Mouse (Mus musculus) midbrain, embryonic 13.5 days (tissue): ENCODE measurements at regions not wholly inside any gene's neighbourhood (a gene's known extent, or its start where the extent isn't known, plus 50 kb on each side); places are given as distances from the start of the nearest gene placed in this dataset.

Experiments
- ATAC-seq: fragments of 200-750 bp; cut with Nextera tagmentation; 2 replicates; pipeline ENCODE4 v1.8.0; 2017; ENCODE audit warnings: mild to moderate bottlenecking, moderate TSS enrichment, moderate library complexity
- H3K27ac ChIP-seq: fragments of 300-500 bp; sonication (generic); 2 replicates; pipeline ENCODE4 v1.5.1; 2015; ENCODE audit warnings: inconsistent platforms, mild to moderate bottlenecking, moderate library complexity
- H3K27me3 ChIP-seq: fragments of 300-500 bp; sonication (generic); 2 replicates; pipeline ENCODE4 v1.6.1; 2015; ENCODE audit warnings: mild to moderate bottlenecking, inconsistent platforms
- H3K36me3 ChIP-seq: fragments of 300-500 bp; sonication (generic); 2 replicates; pipeline ENCODE4 v1.6.1; 2015; ENCODE audit warnings: mild to moderate bottlenecking, inconsistent platforms
- H3K4me1 ChIP-seq: fragments of 300-500 bp; sonication (generic); replicated peaks from 2 replicates; pipeline ENCODE4 v1.6.1; 2015; ENCODE audit warnings: inconsistent platforms
- H3K4me2 ChIP-seq: fragments of 300-500 bp; sonication (generic); replicated peaks from 2 replicates; pipeline ENCODE4 v1.6.1; 2015; ENCODE audit warnings: moderate library complexity, mild to moderate bottlenecking, inconsistent platforms
- H3K4me3 ChIP-seq: fragments of 300-500 bp; sonication (generic); replicated peaks from 2 replicates; pipeline ENCODE4 v1.5.1; 2015; ENCODE audit warnings: mild to moderate bottlenecking, inconsistent platforms
- H3K9ac ChIP-seq: fragments of 300-500 bp; sonication (generic); replicated peaks from 2 replicates; pipeline ENCODE4 v1.6.1; 2015; ENCODE audit warnings: mild to moderate bottlenecking, inconsistent platforms
- H3K9me3 ChIP-seq: fragments of 300-500 bp; sonication (generic); 2 replicates; pipeline ENCODE4 v1.6.1; 2016; ENCODE audit warnings: mild to moderate bottlenecking, inconsistent platforms
- WGBS: fragments of 180-500 bp; shearing (Covaris S2); methylation state at CpG from one replicate; pipeline ENCODE4 v1.1.7; 2015; 5-methylcytosine and 5-hydroxymethylcytosine counted together

- no peaks in the 10 kb centered on the region for H3K36me3 ChIP-seq
- no peak overlapping the region for H3K9ac ChIP-seq
- H3K4me3 ChIP-seq: no peak overlapping the region
- WGBS: 76% methylated on average over 3 of the region's 3 CpGs
- peaks cover 8% of the 10 kb centered on the region for H3K4me1 ChIP-seq
- no peak for ATAC-seq
- no peaks in the 10 kb centered on the region for H3K27me3 ChIP-seq
- H3K27ac ChIP-seq: no peak overlapping the region
- no peaks in the 10 kb centered on the region for H3K9me3 ChIP-seq
- H3K4me2 ChIP-seq: no peak overlapping the region
These were observed 147.6 kb downstream of the Ttc8 start for GRCm38 (mm10) chr12:99067962-99068361.

- no peak overlapping the region for H3K9ac ChIP-seq
- H3K36me3 ChIP-seq: no peaks in the 10 kb centered on the region
- no peaks in the 10 kb centered on the region for H3K9me3 ChIP-seq
- H3K4me3 ChIP-seq: no peak overlapping the region
- no peaks in the 10 kb centered on the region for H3K27me3 ChIP-seq
- 91% methylated on average over 5 of the region's 5 CpGs for WGBS
- peaks cover 8% of the 10 kb centered on the region for H3K4me1 ChIP-seq
- no peak for ATAC-seq
- H3K27ac ChIP-seq: no peak overlapping the region
- no peak overlapping the region for H3K4me2 ChIP-seq
These were observed 153.4 kb downstream of the Ttc8 start for GRCm38 (mm10) chr12:99073766-99074165.

- Histone ChIP-seq H3K9ac (no peak overlapping the region), H3K36me3 (no peaks in the 10 kb centered on the region), H3K4me3 (no peak overlapping the region), H3K27ac (no peak overlapping the region), H3K27me3 (no peaks in the 10 kb centered on the region), H3K4me1 (peaks cover 4% of the 10 kb centered on the region), H3K4me2 (no peak overlapping the region), H3K9me3 (no peaks in the 10 kb centered on the region)
- WGBS: 71% methylated on average over 3 of the region's 3 CpGs
- ATAC-seq: no peak
These were observed 157.0 kb downstream of the Ttc8 start for GRCm38 (mm10) chr12:99077366-99077765.

- Histone ChIP-seq H3K4me3 (no peak overlapping the region), H3K27ac (no peak overlapping the region), H3K4me1 (peaks cover 20% of the 10 kb centered on the region), H3K9ac (no peak overlapping the region), H3K4me2 (no peak overlapping the region), H3K9me3 (no peaks in the 10 kb centered on the region), H3K27me3 (no peaks in the 10 kb centered on the region), H3K36me3 (no peaks in the 10 kb centered on the region)
- ATAC-seq: no peak
- WGBS: 97% methylated on average over 1 of the region's 1 CpGs
These were observed 159.5 kb downstream of the Ttc8 start for GRCm38 (mm10) chr12:99079873-99080272.

GRCm38 (mm10) chr12:99083616-99084015 is 163.2 kb downstream of the Ttc8 start:
- H3K4me2 ChIP-seq: peak overlapping the region; percentile 19
- ATAC-seq: peak; percentile 44
- H3K27ac ChIP-seq: peak overlapping the region; percentile 22; the same call in 1 of the 2 replicates

GRCm38 (mm10) chr12:99084144-99084543 is 163.8 kb downstream of the Ttc8 start:
- peak overlapping the region; percentile 22; the same call in 1 of the 2 replicates for H3K27ac ChIP-seq
- peaks cover 47% of the 10 kb centered on the region for H3K4me1 ChIP-seq
- H3K9ac ChIP-seq: no peak overlapping the region
- no peaks in the 10 kb centered on the region for H3K36me3 ChIP-seq
- H3K4me2 ChIP-seq: peak overlapping the region; percentile 19
- H3K27me3 ChIP-seq: no peaks in the 10 kb centered on the region
- H3K9me3 ChIP-seq: no peaks in the 10 kb centered on the region
- under 1% methylated on average over 18 of the region's 18 CpGs for WGBS
- ATAC-seq: peak; percentile 90
- no peak overlapping the region for H3K4me3 ChIP-seq

More at GRCm38 (mm10) chr12:99083616-99084015, 163.2 kb downstream of the Ttc8 start:
- H3K36me3 ChIP-seq: no peaks in the 10 kb centered on the region
- H3K4me3 ChIP-seq: no peak overlapping the region
- WGBS: 36% methylated on average over 11 of the region's 11 CpGs
- no peak overlapping the region for H3K9ac ChIP-seq
- no peaks in the 10 kb centered on the region for H3K9me3 ChIP-seq
- H3K27me3 ChIP-seq: no peaks in the 10 kb centered on the region
- H3K4me1 ChIP-seq: peaks cover 46% of the 10 kb centered on the region

- 6% methylated on average over 8 of the region's 8 CpGs for WGBS
- Histone ChIP-seq H3K9ac (0 out of 2 replicates have a peak overlapping the region, but pooled peaks have one; percentile 15), H3K4me2 (peak overlapping the region; percentile 35), H3K27me3 (no peaks in the 10 kb centered on the region), H3K36me3 (no peaks in the 10 kb centered on the region), H3K27ac (peak overlapping the region; percentile 84), H3K4me1 (peaks cover 47% of the 10 kb centered on the region), H3K4me3 (no peak overlapping the region), H3K9me3 (no peaks in the 10 kb centered on the region)
- peak; percentile 80 for ATAC-seq
These were observed 166.9 kb downstream of the Ttc8 start for GRCm38 (mm10) chr12:99087286-99087685.

- H3K4me3 ChIP-seq: no peak overlapping the region
- H3K9me3 ChIP-seq: no peaks in the 10 kb centered on the region
- no peak for ATAC-seq
- H3K9ac ChIP-seq: no peak overlapping the region
- WGBS: 62% methylated on average over 4 of the region's 4 CpGs
- H3K36me3 ChIP-seq: no peaks in the 10 kb centered on the region
- H3K27ac ChIP-seq: no peak overlapping the region
- H3K27me3 ChIP-seq: no peaks in the 10 kb centered on the region
- H3K4me2 ChIP-seq: no peak overlapping the region
- H3K4me1 ChIP-seq: peaks cover 20% of the 10 kb centered on the region
These were observed 171.4 kb downstream of the Ttc8 start for GRCm38 (mm10) chr12:99091770-99092169.

- H3K27me3 ChIP-seq: no peaks in the 10 kb centered on the region
- no peak overlapping the region for H3K9ac ChIP-seq
- H3K4me2 ChIP-seq: no peak overlapping the region
- no peaks in the 10 kb centered on the region for H3K36me3 ChIP-seq
- ATAC-seq: no peak
- no peak overlapping the region for H3K4me3 ChIP-seq
- no peak overlapping the region for H3K27ac ChIP-seq
- no peaks in the 10 kb centered on the region for H3K9me3 ChIP-seq
- 87% methylated on average over 3 of the region's 3 CpGs for WGBS
- peaks cover 9% of the 10 kb centered on the region for H3K4me1 ChIP-seq
These were observed 172.8 kb downstream of the Ttc8 start for GRCm38 (mm10) chr12:99093151-99093550.

- no peaks in the 10 kb centered on the region for H3K9me3 ChIP-seq
- H3K4me1 ChIP-seq: 0 out of 2 replicates have a peak, but pooled peaks cover 3% of the 10 kb centered on the region
- H3K36me3 ChIP-seq: no peaks in the 10 kb centered on the region
- WGBS: 83% methylated on average over 6 of the region's 6 CpGs
- H3K27me3 ChIP-seq: no peaks in the 10 kb centered on the region
- H3K4me3 ChIP-seq: no peak overlapping the region
- no peak for ATAC-seq
- H3K9ac ChIP-seq: no peak overlapping the region
- H3K27ac ChIP-seq: no peak overlapping the region
- no peak overlapping the region for H3K4me2 ChIP-seq
These were observed 173.6 kb downstream of the Ttc8 start for GRCm38 (mm10) chr12:99093989-99094388.

- no peaks in the 10 kb centered on the region for H3K9me3 ChIP-seq
- H3K4me1 ChIP-seq: 0 out of 2 replicates have a peak, but pooled peaks cover 3% of the 10 kb centered on the region
- no peaks in the 10 kb centered on the region for H3K36me3 ChIP-seq
- no peak overlapping the region for H3K4me2 ChIP-seq
- ATAC-seq: peak; percentile 95
- no peak overlapping the region for H3K4me3 ChIP-seq
- no peak overlapping the region; the same call in 1 of the 2 replicates for H3K27ac ChIP-seq
- 40% methylated on average over 14 of the region's 14 CpGs for WGBS
- no peaks in the 10 kb centered on the region for H3K27me3 ChIP-seq
- H3K9ac ChIP-seq: no peak overlapping the region
These were observed 176.7 kb downstream of the Ttc8 start for GRCm38 (mm10) chr12:99096930-99097617.

- WGBS: 93% methylated on average over 17 of the region's 17 CpGs
- no peaks in the 10 kb centered on the region for H3K27me3 ChIP-seq
- no peak overlapping the region for H3K4me2 ChIP-seq
- H3K9ac ChIP-seq: no peak overlapping the region
- H3K36me3 ChIP-seq: no peaks in the 10 kb centered on the region
- ATAC-seq: no peak
- no peaks in the 10 kb centered on the region for H3K9me3 ChIP-seq
- H3K4me1 ChIP-seq: 0 out of 2 replicates have a peak, but pooled peaks cover 3% of the 10 kb centered on the region
- no peak overlapping the region for H3K27ac ChIP-seq
- H3K4me3 ChIP-seq: no peak overlapping the region
These were observed 177.3 kb downstream of the Ttc8 start for GRCm38 (mm10) chr12:99097618-99098066.
